Mouse (Mus musculus): ENCODE measurements around the gene Mettl23. TPM values are rescaled to one million over a fixed set of nuclear protein-coding genes. Genes with fewer than 3 reads are reported as not detected.

Mettl23 gene
- 51.5 and 60.6 TPM in 2 replicates for polyA plus RNA-seq (2015; fragmentation: Nextera tagmentation; extraction: Ambion mirVana)

DNA sequence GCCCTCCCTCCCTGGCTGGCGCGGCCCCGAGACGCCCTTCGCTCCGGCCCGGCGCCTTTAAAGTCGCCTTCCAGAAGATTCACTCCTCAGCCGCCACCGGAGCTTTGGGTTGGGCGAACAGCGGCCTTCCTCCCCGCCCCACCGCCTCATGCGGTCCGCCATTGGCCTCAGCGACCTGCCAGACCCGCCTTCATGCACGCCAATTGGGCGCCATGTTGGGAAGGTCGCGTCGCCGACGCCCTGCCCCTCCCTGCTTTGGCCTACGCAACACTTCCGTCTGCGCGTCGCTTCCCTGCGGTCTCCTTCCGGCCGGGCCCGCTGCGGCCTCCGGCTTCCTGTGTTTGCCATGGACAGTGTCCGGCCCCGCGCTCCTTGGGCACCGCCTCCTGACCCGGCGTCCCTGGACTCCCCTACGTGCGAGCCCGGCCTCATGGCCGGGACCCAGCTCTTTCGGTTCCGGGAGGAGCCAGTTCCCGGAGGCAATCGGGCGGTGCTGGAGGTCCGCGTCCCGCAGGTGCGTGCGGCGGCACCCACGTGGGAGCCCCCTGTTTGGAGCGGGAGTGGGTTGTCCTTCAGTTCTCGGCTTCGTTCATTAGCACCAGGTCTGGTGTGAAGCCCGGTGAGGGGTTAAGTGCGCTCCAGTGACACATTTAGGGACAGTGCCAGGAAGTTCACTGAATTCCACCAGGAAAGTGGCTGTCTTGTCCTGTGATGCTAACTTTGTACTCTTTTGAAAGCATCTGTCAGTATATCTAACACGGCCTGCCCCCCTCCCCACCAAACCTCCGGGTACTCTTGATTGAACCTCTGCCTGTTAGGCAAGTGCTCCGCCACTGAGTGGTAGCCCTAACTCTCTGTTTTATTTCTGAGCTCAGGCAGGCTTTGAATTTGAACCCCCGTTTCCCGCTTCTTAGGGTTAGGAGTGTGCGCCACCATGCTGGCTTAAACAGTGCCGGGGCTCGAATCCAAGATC, at the start of gene Mettl23, which contains the start of gene Jmjd6:
Gene Mettl23 (plus strand): TSS at position 18 of the 973 bp plus-strand sequence.
Gene Jmjd6 (minus strand): TSS at position 189 of the 973 bp plus-strand sequence.
- peak within 1 kb of the TSS; percentile 94 for H3K9ac ChIP-seq
- H3K4me2 ChIP-seq, result peak within 1 kb of the TSS; percentile 65
- peak within 1 kb of the TSS; percentile 100 for H3K27ac ChIP-seq
- H3K27me3 ChIP-seq, result no peaks in the 10 kb centered on the region
- H3K36me3 ChIP-seq, result peaks cover 53% of the 10 kb centered on the region
- under 1% methylated on average over 72 of the region's 72 CpGs for WGBS
- H3K4me1 ChIP-seq, result peaks cover 45% of the 10 kb centered on the region
- peak within 1 kb of the TSS; percentile 91 for H3K4me3 ChIP-seq (replicated peaks)
- no peaks in the 10 kb centered on the region for H3K9me3 ChIP-seq (replicated peaks)
- ATAC-seq (replicated peaks; ENCODE audit: low FRiP score), result peak; percentile 96

DNA sequence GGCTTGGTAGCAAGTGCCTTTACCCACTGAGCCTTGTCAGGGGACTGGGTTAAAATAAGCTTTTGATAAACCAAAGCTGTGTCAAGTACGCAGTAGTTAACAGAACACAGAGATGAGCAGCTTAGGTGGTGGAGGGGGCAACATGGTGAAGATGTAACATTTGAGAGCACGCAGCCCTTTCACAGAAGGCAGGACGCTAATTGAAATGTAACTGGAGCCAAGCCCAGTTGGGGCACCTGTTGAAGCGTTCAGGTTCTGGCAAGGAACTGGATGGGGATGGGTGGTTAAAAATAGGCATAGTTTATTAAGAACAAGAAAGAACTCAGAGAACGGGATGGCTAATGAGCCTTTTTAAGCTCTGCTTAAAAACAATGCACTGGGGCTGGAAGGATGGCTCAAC, 43.7 kb upstream of the Mettl23 start:
- peaks cover 5% of the 10 kb centered on the region; the same call in 1 of the 2 replicates for H3K4me1 ChIP-seq
- no peak for ATAC-seq (replicated peaks; ENCODE audit: low FRiP score)
- no peak overlapping the region for H3K9ac ChIP-seq
- H3K36me3 ChIP-seq, result no peaks in the 10 kb centered on the region
- WGBS, result 79% methylated on average over 5 of the region's 5 CpGs
- no peak overlapping the region for H3K4me2 ChIP-seq
- H3K4me3 ChIP-seq (replicated peaks), result no peak overlapping the region
- no peaks in the 10 kb centered on the region for H3K9me3 ChIP-seq (replicated peaks)
- H3K27ac ChIP-seq, result no peak overlapping the region
- H3K27me3 ChIP-seq, result no peaks in the 10 kb centered on the region

DNA sequence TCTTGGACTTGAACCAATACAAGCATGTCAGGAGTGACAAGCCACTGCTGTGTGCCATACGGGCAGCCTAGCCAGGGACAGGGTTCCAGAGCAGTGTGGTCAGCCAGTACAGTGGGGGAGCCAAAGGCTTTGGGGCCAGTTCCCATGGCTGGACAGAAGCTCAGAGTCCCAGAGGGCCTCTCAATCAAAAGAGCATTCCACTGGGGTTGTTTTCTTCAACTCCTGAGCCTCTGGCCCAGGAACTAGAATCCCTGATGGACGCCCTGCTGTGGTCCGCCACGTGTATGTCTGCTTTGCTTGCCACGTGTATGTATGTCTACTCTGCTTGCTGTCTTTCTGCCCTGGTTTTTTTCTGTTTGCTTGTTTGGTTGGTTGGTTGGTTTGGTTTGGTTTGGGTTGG, 42.0 kb upstream of the Mettl23 start:
- Histone ChIP-seq H3K27me3 (no peaks in the 10 kb centered on the region), H3K36me3 (no peaks in the 10 kb centered on the region), H3K9ac (no peak overlapping the region), H3K27ac (no peak overlapping the region), H3K4me2 (no peak overlapping the region), H3K4me1 (peaks cover 5% of the 10 kb centered on the region), H3K9me3 (replicated peaks) (no peaks in the 10 kb centered on the region), H3K4me3 (replicated peaks) (no peak overlapping the region)
- WGBS, result 64% methylated on average over 5 of the region's 5 CpGs
- no peak for ATAC-seq (replicated peaks; ENCODE audit: low FRiP score)

DNA sequence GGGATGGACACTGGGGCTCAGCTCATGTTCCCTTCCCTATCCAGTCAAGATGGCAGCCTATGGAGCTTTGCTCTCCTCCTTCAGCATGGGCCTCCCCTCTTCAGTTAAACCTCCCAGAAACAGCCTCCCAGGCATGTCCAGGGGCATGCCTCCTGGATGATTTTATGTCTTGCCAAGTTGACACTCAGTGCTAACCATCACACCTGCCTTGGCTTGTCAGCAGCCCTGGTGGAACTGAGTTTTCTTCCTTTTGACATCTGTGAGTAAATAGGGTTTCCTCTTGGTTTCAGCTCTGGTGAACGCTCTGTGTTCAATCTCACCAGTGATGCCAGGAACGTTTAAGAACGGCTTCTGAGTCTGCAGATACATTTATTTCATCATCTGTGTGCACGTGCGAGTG, 40.4 kb upstream of the Mettl23 start:
- ATAC-seq (replicated peaks; ENCODE audit: low FRiP score), result no peak
- no peak overlapping the region for H3K4me3 ChIP-seq (replicated peaks)
- H3K27me3 ChIP-seq, result no peaks in the 10 kb centered on the region
- 85% methylated on average over 5 of the region's 5 CpGs for WGBS
- no peaks in the 10 kb centered on the region for H3K9me3 ChIP-seq (replicated peaks)
- H3K4me2 ChIP-seq, result no peak overlapping the region
- no peaks in the 10 kb centered on the region for H3K36me3 ChIP-seq
- H3K9ac ChIP-seq, result no peak overlapping the region
- no peak overlapping the region for H3K27ac ChIP-seq
- H3K4me1 ChIP-seq, result peaks cover 15% of the 10 kb centered on the region

DNA sequence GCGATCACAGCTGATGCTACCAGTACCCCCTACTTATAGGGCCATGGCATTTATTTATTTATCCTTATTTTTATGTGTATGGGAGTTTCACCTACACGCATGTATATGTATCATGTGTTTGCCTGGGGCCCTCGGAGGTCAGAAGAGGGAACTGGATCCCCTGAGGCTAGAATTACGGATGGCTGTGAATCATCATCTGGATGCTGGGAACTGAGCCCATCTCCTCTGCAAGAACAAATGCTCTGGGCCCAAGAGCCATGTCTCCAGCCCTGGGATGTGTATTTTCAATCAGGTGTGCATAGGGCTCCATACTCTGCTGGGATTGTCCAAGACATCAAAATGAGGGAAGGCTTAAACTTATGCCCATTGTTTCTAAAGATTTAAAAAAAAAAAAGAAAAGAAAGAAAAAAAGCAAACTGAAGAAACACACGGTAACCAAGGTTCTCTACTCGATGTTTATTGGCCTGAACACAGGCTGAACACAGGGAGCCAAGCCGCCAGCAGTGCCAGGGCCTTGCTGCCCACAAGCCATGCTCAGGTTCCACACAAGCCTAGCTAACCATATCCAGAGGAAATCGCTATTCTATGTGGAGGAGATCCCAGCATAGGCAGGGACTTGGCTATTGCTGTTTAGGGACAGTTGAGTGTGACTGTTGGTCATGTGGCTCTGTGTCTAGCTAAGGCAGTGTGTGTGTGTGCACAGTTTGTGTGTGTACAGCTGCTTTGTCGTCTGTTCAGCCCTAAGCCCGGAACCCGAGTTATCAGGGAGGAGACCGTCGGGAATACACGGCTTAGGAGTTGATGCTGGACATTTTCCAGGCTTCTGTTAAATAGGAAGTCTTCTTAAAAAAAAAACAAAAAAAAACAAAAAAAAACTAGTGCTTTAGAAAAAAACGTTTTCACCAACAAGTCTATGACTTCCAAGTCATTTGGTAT, 36.7 kb upstream of the Mettl23 start:
- H3K4me2 ChIP-seq, result no peak overlapping the region
- no peaks in the 10 kb centered on the region for H3K36me3 ChIP-seq
- no peak overlapping the region for H3K4me3 ChIP-seq (replicated peaks)
- H3K4me1 ChIP-seq, result peaks cover 22% of the 10 kb centered on the region
- no peak for ATAC-seq (replicated peaks; ENCODE audit: low FRiP score)
- H3K27ac ChIP-seq, result peak overlapping the region; percentile 74
- 64% methylated on average over 15 of the region's 15 CpGs for WGBS
- no peaks in the 10 kb centered on the region for H3K9me3 ChIP-seq (replicated peaks)
- H3K27me3 ChIP-seq, result peaks cover 4% of the 10 kb centered on the region; the same call in 1 of the 2 replicates
- no peak overlapping the region for H3K9ac ChIP-seq

DNA sequence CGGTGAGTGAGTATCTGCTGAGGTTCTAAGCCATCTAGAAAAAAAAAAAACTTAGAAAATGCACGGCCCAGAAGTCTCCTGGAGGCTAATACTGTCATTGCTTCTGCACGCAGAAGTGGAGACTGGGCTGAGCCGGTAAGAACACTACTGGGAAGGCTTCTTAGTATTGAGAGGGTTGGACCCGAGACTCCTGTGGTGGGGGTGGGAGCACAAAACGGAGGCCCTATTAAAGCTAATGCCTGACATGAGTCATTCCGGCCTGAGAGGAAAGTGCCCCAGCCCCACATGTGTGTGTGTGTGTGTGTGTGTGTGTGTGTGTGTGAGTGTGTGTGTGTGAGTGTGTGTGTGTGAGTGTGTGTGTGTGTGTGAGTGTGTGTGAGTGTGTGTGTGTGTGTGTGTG, 36.0 kb upstream of the Mettl23 start:
- Histone ChIP-seq H3K4me3 (replicated peaks) (no peak overlapping the region), H3K9me3 (replicated peaks) (no peaks in the 10 kb centered on the region), H3K27ac (0 out of 2 replicates have a peak overlapping the region, but pooled peaks have one; percentile 42), H3K4me1 (peaks cover 28% of the 10 kb centered on the region), H3K9ac (no peak overlapping the region), H3K27me3 (peaks cover 4% of the 10 kb centered on the region; the same call in 1 of the 2 replicates), H3K36me3 (no peaks in the 10 kb centered on the region), H3K4me2 (no peak overlapping the region)
- ATAC-seq (replicated peaks; ENCODE audit: low FRiP score), result no peak
- 50% methylated on average over 7 of the region's 7 CpGs for WGBS

DNA sequence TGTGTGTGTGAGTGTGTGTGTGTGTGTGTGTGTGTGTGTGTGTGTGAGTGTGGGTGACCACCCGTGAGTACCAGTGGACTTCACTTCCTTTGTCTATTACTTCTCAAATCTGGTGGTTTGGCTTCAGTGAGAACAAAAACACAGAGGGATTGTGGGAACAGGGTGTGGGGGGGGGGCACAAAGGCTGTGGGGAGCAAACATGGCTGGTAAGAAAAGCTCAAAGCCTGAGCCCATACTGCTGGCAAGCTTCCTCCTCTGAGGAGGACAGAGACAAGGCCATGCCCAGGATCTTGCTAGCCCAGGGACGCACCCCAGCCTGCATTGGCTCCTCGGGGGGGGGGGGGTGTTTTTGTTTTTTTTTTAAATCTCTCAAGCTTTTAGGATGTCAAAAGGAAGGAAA, 35.6 kb upstream of the Mettl23 start:
- no peak overlapping the region for H3K9ac ChIP-seq

DNA sequence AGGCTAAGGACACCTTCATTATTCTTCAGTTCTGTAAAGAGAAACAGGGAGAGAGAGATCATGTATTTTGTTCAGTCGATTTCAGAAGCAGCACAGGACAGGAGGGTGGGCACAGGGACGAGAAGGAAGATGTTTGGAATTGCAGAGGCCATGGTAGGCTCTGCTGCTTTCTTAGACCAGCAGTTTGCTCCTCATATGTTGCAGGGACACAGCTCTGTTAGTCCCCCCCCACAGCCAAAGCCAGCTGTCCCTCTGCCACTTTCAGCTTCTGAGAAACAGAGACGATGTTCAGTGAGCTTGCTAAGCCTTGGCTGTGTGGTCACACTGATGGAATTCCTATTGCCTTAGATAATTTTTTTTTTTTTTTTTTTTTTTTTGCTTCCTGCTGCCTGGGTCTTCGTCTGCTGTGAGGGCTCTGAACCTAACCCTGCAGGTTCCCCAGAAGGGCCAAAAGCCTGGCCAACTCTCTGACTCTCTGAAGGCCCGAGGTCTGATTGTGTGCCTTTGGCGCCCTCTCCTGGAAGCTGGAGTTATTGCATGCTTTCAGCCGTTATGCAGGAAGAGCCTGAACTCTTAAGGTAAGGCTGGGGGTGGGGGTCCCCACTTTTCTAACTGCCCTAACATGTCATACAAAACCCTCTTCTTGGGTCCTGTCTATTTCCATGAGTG, 35.0 kb upstream of the Mettl23 start:
- Histone ChIP-seq H3K4me2 (no peak overlapping the region), H3K4me1 (peaks cover 38% of the 10 kb centered on the region), H3K36me3 (no peaks in the 10 kb centered on the region), H3K9me3 (replicated peaks) (no peaks in the 10 kb centered on the region), H3K27me3 (peaks cover 4% of the 10 kb centered on the region; the same call in 1 of the 2 replicates), H3K27ac (peak overlapping the region; percentile 42), H3K9ac (no peak overlapping the region), H3K4me3 (replicated peaks) (no peak overlapping the region)
- ATAC-seq (replicated peaks; ENCODE audit: low FRiP score), result no peak
- WGBS, result 28% methylated on average over 7 of the region's 7 CpGs

More for the DNA sequence above, 35.6 kb upstream of the Mettl23 start:
- no peaks in the 10 kb centered on the region for H3K36me3 ChIP-seq
- no peak overlapping the region for H3K4me2 ChIP-seq
- peaks cover 32% of the 10 kb centered on the region for H3K4me1 ChIP-seq
- no peaks in the 10 kb centered on the region for H3K9me3 ChIP-seq (replicated peaks)
- 69% methylated on average over 3 of the region's 3 CpGs for WGBS
- H3K27me3 ChIP-seq, result peaks cover 4% of the 10 kb centered on the region; the same call in 1 of the 2 replicates
- H3K27ac ChIP-seq, result peak overlapping the region; percentile 42
- H3K4me3 ChIP-seq (replicated peaks), result no peak overlapping the region
- ATAC-seq (replicated peaks; ENCODE audit: low FRiP score), result no peak

DNA sequence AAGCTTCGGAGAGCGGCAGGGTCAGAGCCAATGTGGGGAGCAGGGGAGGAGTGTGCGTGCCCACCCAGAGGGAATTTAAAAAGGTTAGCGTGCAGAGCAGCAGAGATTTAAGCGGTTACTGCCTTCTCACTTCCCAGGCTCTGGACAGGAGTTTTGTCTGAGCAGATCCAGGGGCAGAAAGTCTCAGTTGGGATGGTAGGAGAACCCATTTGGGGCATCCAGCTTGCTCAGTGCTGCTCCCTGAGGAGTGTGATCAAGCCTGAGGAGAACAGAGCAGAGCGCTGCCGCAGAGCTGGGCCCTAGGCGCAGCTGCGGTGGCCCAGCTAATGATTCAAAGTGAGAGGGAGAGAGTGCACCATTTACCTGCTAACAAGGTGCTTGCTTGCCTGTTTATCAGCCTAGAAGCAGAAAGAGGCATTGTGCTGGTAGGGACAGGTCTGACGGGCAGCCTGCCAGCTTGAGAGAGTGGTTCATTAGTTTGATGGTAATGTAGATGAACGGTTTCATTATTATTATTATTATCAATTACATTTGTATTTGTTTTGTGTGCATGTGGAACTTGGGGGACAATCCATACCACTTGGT, 34.2 kb upstream of the Mettl23 start:
- peaks cover 46% of the 10 kb centered on the region for H3K4me1 ChIP-seq
- no peak for ATAC-seq (replicated peaks; ENCODE audit: low FRiP score)
- 84% methylated on average over 11 of the region's 11 CpGs for WGBS

DNA sequence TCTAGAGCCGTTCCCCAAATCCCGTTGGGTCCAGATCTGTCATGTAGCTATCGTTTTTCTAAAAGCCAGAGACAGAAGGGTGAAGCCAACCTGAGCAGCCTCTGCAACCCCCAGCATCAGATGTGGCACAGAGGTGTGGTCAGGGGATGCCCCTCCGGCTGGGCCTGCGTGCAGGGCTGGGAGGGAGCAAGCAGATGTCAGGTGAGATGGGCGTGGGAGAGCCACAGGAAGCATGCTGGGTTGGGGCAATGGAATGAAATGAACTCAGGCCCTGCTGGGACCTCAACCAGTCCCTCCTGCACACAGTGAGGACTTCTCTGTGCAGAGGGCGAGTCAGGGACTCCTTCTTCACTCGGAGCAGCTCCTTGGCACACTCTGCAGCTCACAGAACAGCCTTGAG, 33.6 kb upstream of the Mettl23 start:
- Histone ChIP-seq H3K4me1 (peaks cover 52% of the 10 kb centered on the region), H3K9ac (no peak overlapping the region), H3K9me3 (replicated peaks) (no peaks in the 10 kb centered on the region), H3K36me3 (no peaks in the 10 kb centered on the region), H3K27me3 (peaks cover 4% of the 10 kb centered on the region; the same call in 1 of the 2 replicates), H3K27ac (no peak overlapping the region), H3K4me2 (no peak overlapping the region), H3K4me3 (replicated peaks) (no peak overlapping the region)
- ATAC-seq (replicated peaks; ENCODE audit: low FRiP score), result no peak
- WGBS, result 83% methylated on average over 8 of the region's 8 CpGs

More for the DNA sequence above, 34.2 kb upstream of the Mettl23 start:
- no peaks in the 10 kb centered on the region for H3K36me3 ChIP-seq
- no peak overlapping the region for H3K4me3 ChIP-seq (replicated peaks)
- H3K9me3 ChIP-seq (replicated peaks), result no peaks in the 10 kb centered on the region
- no peak overlapping the region for H3K27ac ChIP-seq
- H3K4me2 ChIP-seq, result no peak overlapping the region
- H3K9ac ChIP-seq, result no peak overlapping the region
- H3K27me3 ChIP-seq, result peaks cover 4% of the 10 kb centered on the region; the same call in 1 of the 2 replicates

DNA sequence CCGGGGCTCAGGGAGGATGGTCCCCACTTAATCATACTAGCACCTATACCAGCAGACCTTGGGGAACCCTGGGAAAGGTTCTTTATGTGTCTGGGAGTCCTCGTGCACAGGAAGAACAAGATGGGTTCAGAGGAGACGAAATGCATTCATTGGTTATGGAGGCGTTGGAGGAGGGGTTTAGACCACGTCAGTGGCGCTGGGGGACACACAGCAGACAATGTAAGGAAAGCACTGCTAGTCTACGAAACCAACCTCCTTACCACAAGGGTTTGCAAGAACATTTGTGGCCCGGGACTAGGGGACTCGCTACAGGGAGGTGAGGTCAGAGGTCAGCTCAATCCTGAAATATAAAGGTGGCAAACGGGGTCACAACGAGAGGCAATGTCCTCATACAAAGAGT, 32.5 kb upstream of the Mettl23 start:
- H3K27ac ChIP-seq, result no peak overlapping the region
- no peaks in the 10 kb centered on the region for H3K36me3 ChIP-seq
- H3K4me1 ChIP-seq, result peaks cover 61% of the 10 kb centered on the region
- H3K4me2 ChIP-seq, result no peak overlapping the region
- no peaks in the 10 kb centered on the region for H3K9me3 ChIP-seq (replicated peaks)
- WGBS, result 79% methylated on average over 11 of the region's 11 CpGs
- no peak for ATAC-seq (replicated peaks; ENCODE audit: low FRiP score)
- peaks cover 4% of the 10 kb centered on the region; the same call in 1 of the 2 replicates for H3K27me3 ChIP-seq
- no peak overlapping the region for H3K4me3 ChIP-seq (replicated peaks)
- H3K9ac ChIP-seq, result no peak overlapping the region
